Mouse (Mus musculus): Measurements from ENCODE around the gene Mrpl20. TPM values are rescaled to one million over a fixed set of nuclear protein-coding genes. Genes with fewer than 3 reads are reported as not detected.
A peak's percentile ranks its signal among the peaks of the same experiment; 100 is the strongest.

The Mrpl20 gene
- total and polyA plus RNA-seq, 3 experiments, result 336 to 346 TPM; not detected in 1

DNA sequence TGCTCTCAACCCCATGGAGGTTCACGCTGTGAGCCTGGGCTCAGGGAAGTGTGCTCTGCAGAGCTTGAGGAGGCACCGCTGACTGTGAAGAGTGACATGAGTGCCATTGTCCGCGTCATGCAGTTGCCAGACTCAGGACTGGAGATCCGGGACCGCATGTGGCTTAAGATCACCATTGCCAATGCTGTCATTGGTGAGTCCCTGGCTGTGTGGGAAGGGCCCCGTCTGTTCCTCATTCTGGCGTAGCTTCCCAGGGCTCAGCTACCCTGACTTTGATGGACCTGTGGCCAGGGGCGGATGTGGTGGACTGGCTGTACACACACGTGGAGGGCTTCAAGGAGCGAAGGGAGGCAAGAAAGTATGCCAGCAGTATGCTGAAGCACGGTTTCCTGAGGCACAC is 53.4 kb downstream of the Mrpl20 start:
- no peaks in the 10 kb centered on the region for H3K9me3 ChIP-seq (replicated peaks; ENCODE audit: insufficient read depth, low read length)
- H3K79me2 ChIP-seq (ENCODE audit: control insufficient read depth, insufficient read depth, low read length, poor library complexity), result peaks cover 12% of the 10 kb centered on the region
- no peak overlapping the region for H3K9ac ChIP-seq (ENCODE audit: control insufficient read depth, low read depth, low read length, poor library complexity, severe bottlenecking)
- DNase-seq (ENCODE audit: low read depth, low spot score), result no peak
- no peak overlapping the region for H3K4me3 ChIP-seq (ENCODE audit: control insufficient read depth in 1 of 2, insufficient read depth in 1 of 2, low read depth in 2 of 2, low read length in 2 of 2)
- no peak overlapping the region for H3K27ac ChIP-seq (ENCODE audit: control insufficient read depth, low read depth, low read length)
- H3K36me3 ChIP-seq (ENCODE audit: control insufficient read depth in 1 of 2, insufficient read depth in 2 of 2, low read length in 2 of 2), result peaks cover 2 to 4% of the 10 kb centered on the region in 2 experiments; a peak in 2 of 4 replicates
- no peaks in the 10 kb centered on the region for H3K27me3 ChIP-seq (ENCODE audit: control insufficient read depth in 1 of 2, insufficient read depth in 2 of 2, low read length in 2 of 2)
- H3K4me1 ChIP-seq (ENCODE audit: control insufficient read depth in 1 of 2, insufficient read depth in 2 of 2, low read length in 2 of 2), result peaks cover 6 to 11% of the 10 kb centered on the region in 2 experiments
- TF ChIP-seq ZNF384 (IDR thresholded peaks at IDR 0.05; ENCODE audit: low read depth, low read length) (no peak), ETS1 (IDR thresholded peaks at IDR 0.05; ENCODE audit: low read depth, low read length) (no peak), GABPA (IDR thresholded peaks at IDR 0.05; ENCODE audit: low read depth, low read length) (no peak), USF2 (IDR thresholded peaks at IDR 0.05; ENCODE audit: borderline replicate concordance in 1 of 2, insufficient read depth in 1 of 2, low read depth in 1 of 2, low read length in 2 of 2) (no peak), POLR2AphosphoS2 (IDR thresholded peaks at IDR 0.05; ENCODE audit: low read length) (no peak), MAX (IDR thresholded peaks at IDR 0.05; ENCODE audit: low read length) (no peak), CTCF (IDR thresholded peaks at IDR 0.05 in 2 of 3, conservative IDR thresholded peaks at IDR 0.05 in 1 of 3; ENCODE audit: control insufficient read depth in 1 of 3, insufficient read depth in 1 of 3, low read depth in 2 of 3, low read length in 3 of 3, poor library complexity in 1 of 3, severe bottlenecking in 1 of 3) (no peak), CHD1 (IDR thresholded peaks at IDR 0.05; ENCODE audit: low read depth, low read length) (no peak), RAD21 (IDR thresholded peaks at IDR 0.05; ENCODE audit: low read depth, low read length) (no peak), HCFC1 (IDR thresholded peaks at IDR 0.05; ENCODE audit: low read depth, low read length) (no peak)

DNA sequence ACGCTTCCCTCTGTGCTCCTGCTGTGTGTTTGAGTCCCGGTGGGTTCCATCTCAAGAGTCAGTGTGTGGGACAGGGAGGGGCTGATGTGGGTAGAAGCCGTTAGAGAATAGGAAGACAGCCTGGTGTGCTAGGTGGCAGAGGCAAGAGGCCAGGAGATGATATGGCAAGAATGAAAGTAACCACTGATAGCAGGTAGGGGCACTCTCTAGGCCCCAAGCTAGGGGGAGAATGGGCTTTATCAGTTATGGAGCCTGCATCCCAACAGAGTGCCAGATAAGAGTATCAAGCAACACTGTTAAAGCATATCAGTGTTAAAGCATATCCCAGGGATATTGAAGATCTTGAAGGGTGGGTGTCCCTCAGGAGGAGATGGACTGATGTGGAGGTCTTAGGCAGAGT is 54.2 kb downstream of the Mrpl20 start:
- Histone ChIP-seq H3K4me3 (ENCODE audit: control insufficient read depth in 1 of 2, insufficient read depth in 1 of 2, low read depth in 2 of 2, low read length in 2 of 2) (no peak overlapping the region), H3K9me3 (replicated peaks; ENCODE audit: insufficient read depth, low read length) (no peaks in the 10 kb centered on the region), H3K4me1 (ENCODE audit: control insufficient read depth in 1 of 2, insufficient read depth in 2 of 2, low read length in 2 of 2) (peaks cover 4 to 5% of the 10 kb centered on the region in 2 experiments), H3K79me2 (ENCODE audit: control insufficient read depth, insufficient read depth, low read length, poor library complexity) (peaks cover 5% of the 10 kb centered on the region; the same call in 1 of the 2 replicates), H3K9ac (ENCODE audit: control insufficient read depth, low read depth, low read length, poor library complexity, severe bottlenecking) (no peak overlapping the region), H3K27me3 (ENCODE audit: control insufficient read depth in 1 of 2, insufficient read depth in 2 of 2, low read length in 2 of 2) (no peaks in the 10 kb centered on the region), H3K36me3 (ENCODE audit: control insufficient read depth in 1 of 2, insufficient read depth in 2 of 2, low read length in 2 of 2) (peaks cover 2 to 4% of the 10 kb centered on the region in 2 experiments; a peak in 2 of 4 replicates), H3K27ac (ENCODE audit: control insufficient read depth, low read depth, low read length) (no peak overlapping the region)
- peak; percentile 40; the same call in 1 of the 2 replicates for TF ChIP-seq MYB (IDR thresholded peaks at IDR 0.05; ENCODE audit: low read depth, low read length)
- TF ChIP-seq ZC3H11A (IDR thresholded peaks at IDR 0.05; ENCODE audit: low read depth, low read length), result no peak
- TF ChIP-seq SMC3 (IDR thresholded peaks at IDR 0.05; ENCODE audit: low read depth, low read length), result no peak
- TF ChIP-seq EP300 (IDR thresholded peaks at IDR 0.05; ENCODE audit: low read depth in 1 of 2, low read length in 2 of 2), result peak; percentile 43 to 75; a peak in 3 of 4 replicates
- no peak for TF ChIP-seq JUND (IDR thresholded peaks at IDR 0.05; ENCODE audit: low read depth, low read length)
- no peak for TF ChIP-seq NELFE (IDR thresholded peaks at IDR 0.05; ENCODE audit: low read depth, low read length)
- peak; percentile 64 for TF ChIP-seq SIN3A (IDR thresholded peaks at IDR 0.05; ENCODE audit: low read length)
- TF ChIP-seq MEF2A (IDR thresholded peaks at IDR 0.05; ENCODE audit: extremely low read depth, insufficient replicate concordance, low read depth, low read length, poor library complexity, severe bottlenecking), result no peak
- no peak; the same call in 1 of the 2 replicates for TF ChIP-seq MAFK (IDR thresholded peaks at IDR 0.05; ENCODE audit: borderline replicate concordance, low read depth, low read length)
- TF ChIP-seq MAZ (IDR thresholded peaks at IDR 0.05; ENCODE audit: low read depth, low read length), result no peak
- no peak for TF ChIP-seq ELF1 (IDR thresholded peaks at IDR 0.05; ENCODE audit: low read depth, low read length)
- TF ChIP-seq NRF1 (IDR thresholded peaks at IDR 0.05; ENCODE audit: insufficient read depth, low read depth, low read length, poor library complexity, severe bottlenecking), result no peak
- TF ChIP-seq POLR2A (IDR thresholded peaks at IDR 0.05; ENCODE audit: control insufficient read depth in 1 of 2, insufficient read depth in 1 of 2, low read depth in 1 of 2, low read length in 2 of 2, poor library complexity in 1 of 2), result no peak
- no peak for TF ChIP-seq BHLHE40 (IDR thresholded peaks at IDR 0.05; ENCODE audit: borderline replicate concordance, low read depth, low read length)
- TF ChIP-seq RCOR1 (IDR thresholded peaks at IDR 0.05; ENCODE audit: low read depth, low read length), result 0 out of 2 replicates have a peak, but pooled peaks have one; percentile 15
- TF ChIP-seq TCF12 (IDR thresholded peaks at IDR 0.05; ENCODE audit: low read depth, low read length), result peak; percentile 64; the same call in 1 of the 2 replicates
- TF ChIP-seq POLR2AphosphoS2 (IDR thresholded peaks at IDR 0.05; ENCODE audit: low read length), result no peak
- no peak for TF ChIP-seq TAL1 (IDR thresholded peaks at IDR 0.05; ENCODE audit: low read length)
- 0 out of 2 replicates have a peak, but pooled peaks have one; percentile 47 for TF ChIP-seq ETS1 (IDR thresholded peaks at IDR 0.05; ENCODE audit: low read depth, low read length)
- TF ChIP-seq RAD21 (IDR thresholded peaks at IDR 0.05; ENCODE audit: low read depth, low read length), result no peak
- TF ChIP-seq TBP (IDR thresholded peaks at IDR 0.05; ENCODE audit: low read depth, low read length), result no peak
- TF ChIP-seq GATA1 (IDR thresholded peaks at IDR 0.05; ENCODE audit: low read depth, low read length), result peak; percentile 55; the same call in 1 of the 2 replicates
- TF ChIP-seq ZKSCAN1 (IDR thresholded peaks at IDR 0.05; ENCODE audit: low read depth, low read length), result no peak
- DNase-seq (ENCODE audit: low read depth, low spot score), result no peak

All from MEL (cell line).